Mouse (Mus musculus) left cerebral cortex, adult 2 months (tissue): ENCODE measurements around the gene Cdc6. TPM values are rescaled to one million over a fixed set of nuclear protein-coding genes. Genes with fewer than 3 reads are reported as not detected.
A peak's percentile ranks its signal among the peaks of the same experiment; 100 is the strongest.
"Not testable (repeated sequence)": the region's sequence is repeated elsewhere in the genome, so short reads cannot be mapped to it uniquely, and the experiment has no call there.

Experiments
- DNase-seq, 2 experiments: peaks; one replicate each; pipeline ENCODE4 v3.0.0; 2021 to 2022; ENCODE audit warnings: low spot score in 2 of 2, mixed read lengths in 1 of 2; ENCODE audit errors: extremely low spot score in 1 of 2
- H3K27ac ChIP-seq: fragments of 200-600 bp; 2 replicates; pipeline ENCODE4 v1.8.1; 2022
- H3K4me3 ChIP-seq: fragments of 200-600 bp; 2 replicates; pipeline ENCODE4 v1.8.1; 2022
- CTCF ChIP-seq: fragments of 200-600 bp; IDR thresholded peaks from 2 replicates; pipeline ENCODE4 v1.8.1; 2022; ENCODE audit warnings: antibody characterized with exemption, mild to moderate bottlenecking, moderate library complexity
- intact Hi-C: fragments of 180-260 bp; cut with DNase I; formaldehyde crosslinking; loops from one replicate; pipeline ENCODE4 v1.15.1; 2025
- total RNA-seq, 2 experiments: library from RNA; stranded (reverse); gene quantifications; 2 replicates each; pipeline ENCODE4 v1.2.3; 2021

Gene Cdc6
- total RNA-seq, 2 experiments from 2014 or later = 0.35 to 0.36 TPM

DNA sequence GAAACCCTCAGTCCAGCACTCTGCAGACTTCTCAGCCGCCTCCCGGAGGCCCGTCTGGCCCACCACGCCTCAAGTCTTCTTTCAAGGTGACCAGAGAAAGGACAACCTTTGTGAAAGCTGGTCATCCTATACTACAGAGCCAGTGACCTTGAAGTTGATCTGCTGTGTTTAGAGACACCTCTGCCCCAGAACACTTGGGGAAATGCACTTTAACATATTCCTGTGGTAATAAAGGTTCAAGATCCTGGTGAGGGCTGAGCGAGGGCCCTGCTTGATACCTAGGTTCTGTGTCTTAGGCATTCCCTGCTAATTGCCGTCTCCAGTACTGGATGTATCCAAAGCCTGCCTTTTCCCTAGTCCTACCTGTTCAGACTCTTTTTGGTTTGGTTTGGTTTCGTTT is 19.0 kb downstream of the Cdc6 start:
- no peak for DNase-seq
- Histone ChIP-seq H3K4me3 (no peak overlapping the region), H3K27ac (no peak overlapping the region)
- intact Hi-C loops = loop anchor here (5.0 kb wide), 1 partner anchor 196 kb away; no protein-coding TSS in a partner anchor
- TF ChIP-seq CTCF = no peak

DNA sequence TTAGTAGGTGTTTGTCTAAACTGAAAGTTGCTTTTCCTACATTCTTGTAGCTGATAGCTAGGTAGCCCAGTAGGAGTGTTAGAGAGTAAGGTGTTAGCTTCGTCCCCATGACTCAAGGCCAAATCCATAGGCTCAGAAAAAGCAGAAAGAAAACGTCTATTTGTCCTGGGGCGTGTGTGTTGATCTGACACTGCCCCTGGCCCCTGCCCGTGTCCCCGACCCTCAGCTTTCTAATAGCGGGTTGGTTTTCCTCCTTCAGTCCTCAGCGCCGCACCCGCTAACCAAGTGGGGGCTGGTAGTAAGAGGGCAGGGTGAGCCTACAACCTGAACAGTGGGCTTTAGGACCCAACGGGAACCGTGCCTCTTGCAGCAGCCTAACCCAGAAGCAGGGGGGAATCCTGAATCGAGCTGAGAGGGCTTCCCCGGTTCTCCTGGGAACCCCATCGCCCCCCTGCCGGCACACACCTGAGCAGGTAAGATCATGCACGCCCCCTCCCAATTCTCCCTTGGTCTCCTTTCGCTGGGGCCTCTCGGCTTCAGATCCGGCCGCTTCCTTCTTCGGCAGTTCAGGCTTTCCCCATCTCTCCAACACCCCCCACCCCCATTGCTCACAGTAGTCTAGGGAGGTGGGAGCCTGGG is 20.0 kb downstream of the Cdc6 start, which contains the start of gene Rara:
Gene Rara (plus strand): TSS at position 381 of the 639 bp plus-strand sequence.
- TF ChIP-seq CTCF = no peak
- no peak for DNase-seq
- Histone ChIP-seq H3K4me3 (peak within 1 kb of the TSS; percentile 59), H3K27ac (peak within 1 kb of the TSS; percentile 63)
- intact Hi-C loops = loop anchor here (5.0 kb wide), 1 partner anchor 195 kb away; no protein-coding TSS in a partner anchor

DNA sequence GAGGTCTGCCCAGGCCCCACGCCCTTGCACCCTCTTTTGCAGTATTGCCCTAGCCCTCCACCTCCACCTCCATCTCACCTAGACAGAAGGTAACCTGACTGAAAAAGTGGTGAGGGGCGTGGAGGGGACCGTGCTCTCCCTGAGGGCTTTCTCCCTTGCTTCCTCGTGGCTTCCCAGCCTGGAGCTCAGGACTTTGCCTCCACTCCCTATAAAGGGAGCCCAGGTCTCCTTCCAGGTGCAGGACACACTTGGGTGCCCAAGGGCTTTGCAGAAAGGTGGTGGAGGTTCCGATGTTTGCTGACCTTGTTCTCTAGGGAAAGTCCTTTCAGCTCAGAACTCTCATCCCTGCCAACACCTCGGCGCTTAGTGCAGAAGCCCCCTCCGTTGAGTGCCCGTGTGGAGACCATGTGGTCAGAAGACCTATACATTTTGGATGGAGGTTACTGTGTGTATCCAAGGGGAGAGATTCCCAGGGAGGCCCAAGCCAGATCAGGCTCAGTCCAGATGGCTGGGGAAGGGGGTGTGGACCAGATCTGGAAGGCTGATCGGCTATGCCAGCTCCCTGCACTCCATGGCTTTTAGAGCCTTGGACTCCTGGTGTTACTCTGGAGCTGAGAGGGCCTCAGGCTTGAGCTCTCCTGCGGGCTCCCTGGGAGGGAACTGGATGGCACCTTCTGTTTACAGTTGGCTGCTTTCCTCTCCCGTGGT is 20.7 kb downstream of the Cdc6 start:
- intact Hi-C loops = loop anchor here (5.0 kb wide), 1 partner anchor 194 kb away; no protein-coding TSS in a partner anchor
- no peak for TF ChIP-seq CTCF
- peak overlapping the region; percentile 63 for H3K27ac ChIP-seq
- peak overlapping the region; percentile 59 for H3K4me3 ChIP-seq
- DNase-seq = no peak

DNA sequence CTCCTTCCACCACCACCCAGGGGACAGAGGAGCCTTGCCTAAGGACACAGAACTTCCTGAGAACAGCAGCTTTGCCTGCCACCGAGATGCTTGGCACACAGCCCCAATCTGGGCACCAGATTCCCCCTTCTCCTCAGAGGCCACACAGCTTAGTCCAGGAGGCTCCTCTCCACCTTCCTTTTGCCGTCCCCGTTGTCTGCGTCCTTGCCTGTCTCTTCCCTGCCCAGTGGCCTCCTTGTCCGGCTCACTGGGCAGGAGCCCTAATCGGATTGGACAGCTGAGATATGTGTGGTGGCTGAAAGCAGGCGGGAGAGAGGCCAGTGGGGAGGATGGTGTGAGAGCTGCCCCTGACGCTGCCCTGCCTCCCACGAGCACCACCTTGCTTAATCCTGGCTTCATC is 21.9 kb downstream of the Cdc6 start:
- intact Hi-C loops = loop anchor here (5.0 kb wide), 1 partner anchor 193 kb away; no protein-coding TSS in a partner anchor
- Histone ChIP-seq H3K27ac (peak overlapping the region; percentile 40; the same call in 1 of the 2 replicates), H3K4me3 (peak overlapping the region; percentile 59)
- no peak for DNase-seq
- TF ChIP-seq CTCF = no peak

DNA sequence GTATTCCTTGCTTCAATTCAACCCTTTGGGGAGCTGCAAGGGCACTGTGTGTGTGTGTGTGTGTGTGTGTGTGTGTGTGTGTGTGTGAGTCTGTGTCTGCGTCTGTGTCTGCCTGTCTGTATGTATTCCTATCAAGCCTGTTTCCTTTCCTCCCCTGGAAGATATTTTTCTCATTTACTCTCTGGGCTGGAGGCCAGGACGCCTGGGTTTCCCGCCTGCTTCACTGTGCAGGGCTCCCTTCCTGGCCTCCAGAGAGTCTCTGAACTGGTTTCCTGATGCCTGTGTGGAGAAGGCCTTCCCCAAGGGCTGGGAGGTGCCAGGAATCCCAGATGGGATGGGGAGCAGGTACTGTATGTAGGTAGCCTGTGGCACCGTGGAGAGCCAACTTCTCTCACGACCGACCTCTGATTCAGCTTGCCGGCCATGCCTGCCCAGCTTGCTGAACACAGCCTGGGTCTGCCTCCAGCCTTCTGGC is 22.6 kb downstream of the Cdc6 start:
- DNase-seq = no peak
- intact Hi-C loops = no loop called here
- no peak overlapping the region for H3K27ac ChIP-seq
- TF ChIP-seq CTCF = no peak
- no peak overlapping the region for H3K4me3 ChIP-seq

DNA sequence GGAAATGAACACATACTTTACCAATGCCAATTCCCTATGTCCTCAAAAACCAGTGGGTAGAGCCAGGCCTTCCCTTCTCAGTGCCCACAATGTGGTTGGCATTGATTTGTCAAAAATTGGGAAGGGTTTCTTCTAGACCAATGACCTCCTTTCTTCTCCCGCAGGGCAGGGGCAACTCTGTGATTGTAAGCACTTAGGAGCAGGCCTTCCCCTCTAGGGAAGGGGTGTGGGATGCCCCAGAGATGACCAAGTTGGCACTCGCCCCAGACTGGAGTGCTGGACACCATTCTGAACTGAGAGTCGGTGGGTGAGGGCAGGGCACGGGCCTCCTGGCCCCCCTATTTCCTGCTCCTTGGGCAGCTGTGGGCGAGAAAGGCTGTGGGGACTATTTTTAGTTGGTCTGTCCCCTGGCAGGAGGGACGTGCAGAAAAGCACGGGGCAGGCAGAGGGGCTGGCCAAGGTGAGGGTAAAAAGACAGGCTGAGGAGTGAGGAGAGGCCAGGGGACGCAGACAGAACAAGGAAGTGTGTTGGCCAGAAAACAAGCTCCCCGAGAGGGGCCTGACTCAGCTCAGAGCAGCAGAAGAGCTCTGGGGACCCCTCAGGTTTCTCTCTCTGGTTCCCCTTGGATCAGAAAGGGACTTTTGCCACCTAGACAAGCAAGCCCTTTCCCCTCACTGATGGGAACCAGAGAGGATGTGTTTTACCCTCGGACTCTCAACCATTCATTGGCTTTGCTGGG is 23.3 kb downstream of the Cdc6 start:
- no peak for DNase-seq
- intact Hi-C loops = no loop called here
- no peak overlapping the region for H3K27ac ChIP-seq
- TF ChIP-seq CTCF = no peak
- H3K4me3 ChIP-seq = no peak overlapping the region

DNA sequence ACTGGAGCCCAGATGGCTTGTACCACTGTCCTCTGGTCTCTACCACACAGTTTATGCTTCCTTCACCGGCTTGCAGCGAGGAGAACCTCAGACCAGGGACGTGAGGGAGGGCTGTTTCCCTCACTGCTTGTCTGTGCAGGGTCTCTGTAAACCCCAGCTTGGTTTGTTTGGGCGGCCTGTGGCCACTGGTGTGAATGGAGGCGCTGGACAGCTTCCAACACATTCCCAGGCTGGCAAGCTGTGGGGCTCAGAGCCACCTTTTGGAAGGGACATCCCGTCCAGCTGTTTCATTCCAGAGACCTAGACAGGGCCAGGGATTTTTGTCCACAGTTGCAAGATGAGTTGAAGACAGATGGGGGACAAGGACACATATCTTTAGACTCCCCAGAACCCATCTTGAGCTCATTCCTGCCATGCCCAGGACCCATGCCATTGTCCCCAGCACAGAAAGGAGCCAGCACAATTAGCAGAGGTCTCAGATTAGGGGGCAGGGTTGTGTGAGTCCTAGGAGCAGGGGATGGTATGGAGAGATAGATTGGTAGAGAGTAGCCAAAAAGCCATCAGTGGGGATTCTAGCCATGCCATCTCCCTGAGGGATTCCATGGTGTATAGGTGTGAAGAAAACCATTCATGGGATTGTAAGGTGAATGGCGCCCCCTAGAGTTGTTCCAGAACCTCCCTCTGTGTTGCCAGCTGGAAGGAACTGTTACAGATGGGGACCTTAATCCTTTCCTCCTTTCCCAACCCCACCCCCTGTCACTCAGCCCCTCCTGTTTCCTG is 24.1 kb downstream of the Cdc6 start:
- intact Hi-C loops = no loop called here
- TF ChIP-seq CTCF = peak; percentile 24
- no peak overlapping the region for H3K4me3 ChIP-seq
- DNase-seq = no peak
- no peak overlapping the region for H3K27ac ChIP-seq

DNA sequence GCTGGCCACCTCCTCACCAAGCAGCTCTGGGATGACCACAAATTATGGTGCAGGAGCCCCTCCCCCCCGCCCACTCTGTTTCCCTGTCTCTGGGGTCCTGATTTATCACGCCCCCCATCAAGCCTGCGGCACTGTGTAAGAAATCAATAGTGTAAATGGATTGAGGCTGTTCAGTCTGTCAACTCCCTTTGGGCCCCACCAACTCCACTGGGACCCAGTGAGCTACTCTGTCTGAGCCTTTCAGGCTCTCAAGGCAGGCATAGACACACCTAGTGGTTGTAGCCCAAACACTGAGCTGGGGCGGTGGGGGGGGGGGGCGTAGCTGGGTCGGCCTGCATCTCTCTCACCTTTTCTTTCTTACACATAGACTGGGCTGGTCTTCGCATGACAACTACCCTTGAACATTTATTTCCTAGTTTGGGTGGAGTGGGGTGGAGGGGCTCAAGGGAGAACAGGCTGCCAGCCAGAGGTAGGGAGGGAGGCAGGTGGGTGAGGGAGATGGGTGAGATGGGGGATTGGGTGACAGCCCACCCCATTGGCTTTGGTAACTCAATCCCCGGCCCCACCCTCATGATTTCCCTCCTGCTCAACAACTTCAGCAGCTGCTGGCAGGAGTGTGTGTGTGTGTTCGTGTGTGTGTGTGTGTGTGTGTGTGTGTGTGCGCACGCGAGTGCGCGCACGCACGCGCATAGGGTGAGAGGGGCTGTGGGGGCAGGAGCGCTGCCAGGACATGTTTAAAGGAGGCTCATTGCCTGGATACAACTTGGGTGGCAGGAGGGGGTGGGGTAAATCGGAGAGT is 24.9 kb downstream of the Cdc6 start:
- Histone ChIP-seq H3K4me3 (no peak overlapping the region), H3K27ac (no peak overlapping the region)
- TF ChIP-seq CTCF = no peak
- DNase-seq = no peak
- intact Hi-C loops = no loop called here

DNA sequence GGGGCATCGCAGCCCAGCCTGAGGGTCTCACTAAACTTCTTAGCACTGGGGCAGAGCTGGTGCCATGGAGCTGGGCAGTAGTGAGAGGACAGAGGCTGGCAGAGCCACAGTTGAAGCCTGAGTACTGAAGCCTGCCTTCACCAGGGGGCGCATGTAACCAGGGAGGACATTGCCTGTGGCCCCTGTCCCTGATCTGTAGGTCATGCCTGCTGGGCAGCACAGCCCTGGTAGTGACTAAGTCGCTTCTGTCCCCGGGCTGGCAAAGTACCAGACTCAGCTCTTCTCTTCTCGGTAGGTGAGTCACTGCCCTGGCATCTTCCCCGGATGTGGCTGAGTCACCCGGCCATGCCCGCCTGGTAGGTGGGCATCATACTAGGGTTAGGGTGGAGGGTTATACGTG is 25.6 kb downstream of the Cdc6 start:
- no peak overlapping the region for H3K27ac ChIP-seq
- peak; percentile 66 to 79 for DNase-seq
- intact Hi-C loops = no loop called here
- H3K4me3 ChIP-seq = no peak overlapping the region
- peak; percentile 55 for TF ChIP-seq CTCF

DNA sequence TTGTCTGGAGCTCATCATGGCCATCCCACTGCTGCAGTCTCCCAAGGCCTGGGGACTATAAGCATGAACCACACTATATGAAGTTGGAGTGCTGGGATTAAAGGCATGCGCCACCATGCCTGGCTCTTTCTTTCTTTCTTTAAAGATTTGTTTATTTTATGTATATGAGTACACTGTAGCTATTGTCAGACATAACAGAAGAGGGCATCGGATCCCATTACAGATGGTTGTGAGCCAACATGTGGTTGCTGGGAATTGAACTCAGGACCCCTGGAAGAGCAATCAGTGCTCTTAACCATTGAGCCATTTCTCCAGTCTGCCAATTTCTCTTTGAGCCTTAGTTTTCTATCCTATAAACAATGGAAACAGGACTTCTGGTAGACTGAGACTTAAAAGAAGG is 26.2 kb downstream of the Cdc6 start:
- intact Hi-C loops, H3K4me3 ChIP-seq, H3K27ac ChIP-seq, DNase-seq: not testable (repeated sequence)

DNA sequence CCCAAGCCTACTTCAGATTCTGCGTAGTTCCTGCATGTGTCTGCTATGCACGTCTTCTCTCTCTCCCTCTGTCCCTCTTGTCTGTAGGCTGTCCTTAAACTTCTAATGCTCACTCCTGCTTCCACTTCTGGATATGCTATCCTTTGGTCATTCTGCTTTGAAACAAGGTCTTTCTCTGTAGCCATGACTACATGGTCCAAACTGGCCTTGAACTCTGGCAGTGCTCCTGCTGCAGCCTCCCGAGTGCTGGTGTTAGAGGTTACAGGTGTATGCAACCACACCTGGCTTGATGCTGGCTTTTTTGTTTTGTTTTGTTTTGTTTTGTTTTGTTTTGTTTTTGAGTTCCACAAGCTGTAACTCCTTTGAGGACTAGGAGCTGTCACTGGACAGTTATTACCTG is 26.8 kb downstream of the Cdc6 start:
- Histone ChIP-seq H3K27ac (no peak overlapping the region), H3K4me3 (no peak overlapping the region)
- intact Hi-C loops = no loop called here
- no peak for DNase-seq
- no peak for TF ChIP-seq CTCF
